Mouse (Mus musculus) left cerebral cortex, adult 8-10 months (tissue): Measurements from ENCODE around the gene Vav3. TPM values are rescaled to one million over a fixed set of nuclear protein-coding genes. Genes with fewer than 3 reads are reported as not detected.
A peak's percentile ranks its signal among the peaks of the same experiment; 100 is the strongest.

Experiments used
- DNase-seq, 2 experiments: peaks; one replicate each; pipeline ENCODE4 v3.0.0; 2022; ENCODE audit warnings: low spot score in 2 of 2
- total RNA-seq, 4 experiments: library from RNA; stranded (reverse); gene quantifications; 2 replicates each; pipeline ENCODE4 v1.2.4; 2022

The Vav3 gene
- total RNA-seq, result 10 to 100 TPM in 1 of 4 experiments, 1 to 10 TPM in 3; 6.5 to 10.8 (median 8.3) TPM

GRCm38 (mm10) chr3:109340274-109341070, at the start of gene Vav3:
Gene Vav3, plus strand, starts transcription at chr3:109340653.
- peak; percentile 9 to 14 for DNase-seq

DNA sequence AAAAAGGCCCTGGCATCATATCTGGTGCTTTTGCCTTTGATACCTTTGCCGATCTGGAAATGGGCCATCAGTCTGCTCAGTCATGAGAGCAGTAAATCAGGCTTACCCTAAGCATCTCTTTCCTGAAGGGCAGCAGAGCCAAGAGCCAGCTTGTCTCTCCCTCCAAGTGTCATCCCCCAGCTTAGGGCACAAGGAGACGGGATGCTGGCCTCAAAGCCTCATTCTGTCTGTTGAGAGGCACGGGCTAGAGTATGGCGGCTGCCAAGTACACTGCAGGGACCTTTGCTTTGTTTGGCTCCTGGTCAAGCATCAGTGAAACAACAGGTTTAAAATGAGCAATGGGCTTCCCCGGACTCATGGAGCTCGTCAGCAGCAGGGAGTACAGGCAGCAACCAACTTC, 41.6 kb upstream of the Vav3 start:
- DNase-seq, result no peak

DNA sequence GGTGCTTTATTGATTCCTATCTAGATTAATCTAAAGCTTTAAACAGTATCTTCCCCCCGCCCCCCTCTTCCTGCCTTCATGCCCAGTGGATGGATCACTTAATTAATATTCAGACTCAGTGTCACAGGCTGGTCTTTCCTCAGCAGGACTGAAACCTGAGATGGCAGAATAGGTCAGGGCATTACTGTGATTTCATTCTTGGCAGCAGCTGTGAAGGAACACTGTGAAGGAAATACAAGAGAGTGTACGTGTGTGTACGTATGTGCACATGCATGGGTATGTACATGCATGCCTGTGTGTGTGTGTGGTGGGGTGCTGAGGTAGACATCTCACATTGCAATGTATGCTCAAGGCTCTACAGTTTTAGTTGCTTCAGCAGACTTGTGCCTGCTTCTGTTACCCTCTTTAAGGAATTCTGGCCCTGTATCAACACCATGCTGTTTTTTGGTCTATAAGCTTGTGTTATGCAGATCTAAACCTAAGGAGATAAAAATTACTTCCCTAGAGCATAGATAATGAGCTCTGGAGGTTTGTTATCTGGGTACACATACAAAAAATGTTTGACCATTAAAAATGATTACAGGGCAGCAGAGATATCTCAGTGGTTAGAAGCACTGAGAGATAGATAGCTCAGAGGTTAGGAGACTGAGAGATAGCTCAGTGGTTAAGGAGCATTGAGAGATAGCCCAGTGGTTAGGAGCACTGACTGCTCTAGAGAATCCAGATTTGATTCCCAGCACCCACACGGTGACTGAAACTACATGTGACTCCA, 41.0 kb upstream of the Vav3 start:
- DNase-seq, result no peak

DNA sequence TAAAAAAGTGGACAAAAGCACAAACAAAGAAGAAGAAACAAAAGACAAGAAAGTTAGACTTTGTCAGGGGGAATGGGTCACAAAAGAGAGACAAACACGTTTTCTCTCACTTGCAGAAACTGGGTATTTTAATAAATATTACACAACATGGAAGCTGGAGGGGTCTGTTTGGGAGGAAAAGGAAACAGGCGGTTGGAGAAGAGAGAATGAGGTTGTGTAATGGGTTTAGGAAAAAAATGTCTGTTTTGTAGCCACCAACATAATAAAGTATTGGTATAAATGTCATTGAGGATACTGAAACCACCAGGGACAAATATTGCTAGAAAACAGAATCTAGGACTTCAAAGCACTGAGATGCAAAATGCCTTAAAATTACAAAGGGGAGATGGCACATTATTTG, 38.4 kb upstream of the Vav3 start:
- no peak for DNase-seq

GRCm38 (mm10) chr3:109307406-109307805, 33.0 kb upstream of the Vav3 start:
- DNase-seq, result peak in 1 of 2 experiments; percentile 39

DNA sequence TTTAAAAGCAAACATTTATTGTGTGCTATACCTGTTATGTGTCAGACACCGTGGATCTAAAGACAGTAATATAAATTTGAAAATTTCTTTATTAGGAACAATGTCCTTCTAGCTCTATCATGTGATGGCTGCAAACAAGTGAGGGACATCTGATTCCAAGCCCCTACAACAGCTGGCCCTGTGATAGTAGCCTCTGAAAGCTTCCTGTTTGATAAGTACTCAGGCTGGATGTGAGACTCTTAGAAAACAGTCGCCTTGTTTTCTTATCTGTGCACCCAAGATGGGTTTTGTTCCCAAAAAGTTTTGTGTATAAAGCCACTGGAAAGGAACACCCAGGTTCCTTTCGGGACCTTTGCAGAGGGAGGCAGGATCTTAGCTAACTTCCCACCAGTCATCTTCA, 32.0 kb upstream of the Vav3 start:
- DNase-seq, result no peak

GRCm38 (mm10) chr3:109309317-109310265, 30.9 kb upstream of the Vav3 start:
- no peak for DNase-seq

DNA sequence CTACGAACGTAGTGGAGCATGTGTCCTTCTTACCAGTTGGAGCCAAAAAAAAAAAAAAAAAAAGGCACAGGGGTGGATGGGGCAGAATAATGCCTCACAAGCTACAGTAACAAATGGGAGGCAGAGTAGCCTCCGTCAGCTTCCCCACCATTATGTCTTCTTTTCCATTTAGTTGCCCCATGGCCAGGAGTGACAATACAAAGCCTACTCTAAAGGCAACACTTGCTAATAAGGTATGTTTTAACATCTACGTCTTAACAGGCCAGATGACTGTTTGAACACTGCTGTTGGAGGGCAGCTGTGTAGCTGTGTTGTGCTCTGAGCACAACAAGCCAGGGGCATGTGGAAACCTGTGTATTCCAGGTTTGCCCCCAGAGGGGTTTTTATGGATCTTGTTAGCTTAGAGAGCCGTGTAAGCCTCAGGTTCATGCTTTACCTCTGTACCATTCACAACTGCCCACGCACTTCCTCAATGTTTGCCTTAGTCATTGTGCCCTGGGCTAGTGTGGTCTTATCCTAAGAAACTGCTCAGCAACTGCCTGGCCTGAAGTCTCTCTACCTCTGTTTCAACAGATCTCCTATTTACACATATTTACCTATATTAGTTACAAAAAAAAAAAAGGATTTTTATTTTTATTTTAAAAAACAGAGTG, 29.2 kb upstream of the Vav3 start:
- DNase-seq, result no peak

DNA sequence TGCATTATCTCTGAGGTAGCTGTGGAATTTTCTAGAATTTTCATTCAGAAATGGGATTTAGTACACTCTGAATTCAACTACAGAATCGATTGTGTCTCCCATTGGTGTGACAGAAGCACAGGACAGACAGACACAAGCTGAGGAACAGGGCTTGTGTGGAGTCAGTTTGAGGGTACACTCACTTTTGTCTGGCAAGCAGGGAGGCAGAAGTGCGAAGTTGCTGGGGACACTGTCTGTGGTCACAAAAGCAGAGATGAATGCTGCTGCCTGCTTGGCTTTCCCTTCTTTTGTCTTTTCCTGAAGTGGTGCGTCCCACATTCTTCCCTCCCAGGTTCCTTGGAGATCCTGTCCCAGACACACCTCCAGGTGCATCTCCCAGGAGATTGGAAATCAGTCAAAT, 28.6 kb upstream of the Vav3 start:
- no peak for DNase-seq

DNA sequence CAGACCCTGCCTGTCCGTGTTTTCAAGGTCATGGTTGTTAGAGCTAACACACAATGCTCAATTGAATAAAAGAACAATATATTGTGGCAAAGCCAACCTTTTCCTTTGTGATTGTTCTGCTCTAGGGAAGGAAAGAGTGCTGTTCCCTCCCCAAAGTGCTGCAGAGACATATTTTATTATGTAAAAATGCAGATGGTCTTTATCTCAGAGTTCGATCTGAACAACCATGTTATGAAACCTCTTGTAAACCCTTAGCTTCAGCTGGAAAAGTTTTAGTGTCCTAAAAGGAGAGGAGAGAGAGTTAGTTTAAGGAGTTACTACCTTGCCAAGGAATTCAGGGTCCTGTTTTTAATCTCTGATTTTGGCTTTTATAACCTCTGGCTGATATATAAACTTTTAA, 27.0 kb upstream of the Vav3 start:
- no peak for DNase-seq

GRCm38 (mm10) chr3:109322225-109322624, 18.2 kb upstream of the Vav3 start:
- DNase-seq, result no peak

GRCm38 (mm10) chr3:109323447-109324300, 16.8 kb upstream of the Vav3 start:
- DNase-seq, result no peak

- DNase-seq, result no peak
Measured at GRCm38 (mm10) chr3:109327128-109327527, 13.3 kb upstream of the Vav3 start.

DNA sequence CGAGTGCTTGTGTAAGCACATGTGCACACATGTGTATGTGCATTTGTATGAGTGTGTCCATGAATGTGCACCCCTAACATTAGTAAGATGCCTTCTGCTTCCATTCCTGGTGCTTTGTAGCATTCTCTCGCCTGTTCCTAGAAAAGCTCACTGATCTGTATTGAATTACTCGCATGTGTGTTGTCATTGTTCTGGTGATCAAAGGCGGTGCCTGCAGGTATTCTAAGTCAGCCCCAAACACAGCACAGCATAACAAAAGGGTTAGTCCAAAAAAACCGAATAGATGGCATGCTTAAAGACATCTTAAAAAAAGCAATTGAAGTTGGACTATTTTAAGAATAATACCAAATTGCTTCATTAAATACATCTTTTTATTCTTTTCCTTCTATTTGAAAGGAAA, 7.7 kb upstream of the Vav3 start:
- no peak for DNase-seq

DNA sequence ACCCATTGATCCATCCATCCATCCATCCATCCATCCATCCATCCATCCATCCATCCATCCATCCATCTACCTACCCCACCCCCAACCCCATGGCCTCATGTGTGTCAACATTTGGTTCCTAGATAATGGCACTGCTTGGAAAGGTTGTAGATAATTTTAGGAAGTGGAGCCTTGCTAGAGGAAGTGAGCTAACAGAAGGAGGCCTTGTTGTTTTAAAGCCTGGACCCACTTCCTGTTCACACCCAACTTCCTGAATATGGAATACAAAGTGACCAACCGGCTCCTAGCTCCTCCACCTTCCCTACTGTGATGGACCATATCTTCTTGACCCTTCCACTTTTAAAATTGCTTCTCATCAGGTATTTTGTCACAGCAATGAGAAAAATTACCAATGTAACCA, 5.0 kb upstream of the Vav3 start:
- no peak for DNase-seq

DNA sequence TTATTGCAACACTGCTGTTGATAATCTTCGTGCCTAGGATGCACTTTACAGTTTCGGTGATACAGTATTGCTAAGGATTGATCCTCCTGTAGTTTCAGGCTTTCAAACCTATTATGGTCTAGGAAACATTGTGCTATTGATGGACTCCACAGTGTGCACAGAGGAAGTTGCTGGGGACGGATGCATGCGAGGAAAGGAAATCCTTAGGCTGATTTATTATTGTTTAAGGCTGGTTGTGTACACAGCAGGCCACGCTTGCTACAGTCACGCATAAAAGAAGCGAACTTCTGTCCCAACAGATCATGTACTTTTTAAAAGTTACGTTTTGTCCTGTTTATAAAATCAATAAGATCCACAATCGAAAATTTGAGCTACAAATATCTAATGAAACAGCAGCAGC, 1.2 kb upstream of the Vav3 start:
- no peak for DNase-seq

- peak; percentile 13 to 29 for DNase-seq
Measured at GRCm38 (mm10) chr3:109339941-109340273, 546 bp upstream of the Vav3 start.

DNA sequence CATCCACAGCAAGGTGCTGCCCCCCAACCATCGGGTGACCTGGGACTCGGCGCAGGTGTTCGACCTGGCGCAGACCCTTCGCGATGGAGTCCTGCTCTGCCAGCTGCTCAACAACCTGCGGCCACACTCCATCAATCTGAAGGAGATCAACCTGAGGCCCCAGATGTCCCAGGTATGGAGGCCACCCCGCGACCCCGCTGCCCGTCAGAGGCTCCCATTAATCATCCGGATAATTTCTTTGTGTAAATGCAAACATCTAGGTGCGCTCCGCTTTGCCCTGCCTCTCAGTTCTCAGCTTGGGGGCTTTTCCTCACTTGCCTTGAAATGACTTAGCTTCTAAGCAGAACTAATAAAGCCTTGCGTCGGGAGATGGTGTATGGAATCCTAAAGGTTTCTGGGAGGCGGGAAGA, 623 bp downstream of the Vav3 start:
- DNase-seq, result peak in 1 of 2 experiments; percentile 5

DNA sequence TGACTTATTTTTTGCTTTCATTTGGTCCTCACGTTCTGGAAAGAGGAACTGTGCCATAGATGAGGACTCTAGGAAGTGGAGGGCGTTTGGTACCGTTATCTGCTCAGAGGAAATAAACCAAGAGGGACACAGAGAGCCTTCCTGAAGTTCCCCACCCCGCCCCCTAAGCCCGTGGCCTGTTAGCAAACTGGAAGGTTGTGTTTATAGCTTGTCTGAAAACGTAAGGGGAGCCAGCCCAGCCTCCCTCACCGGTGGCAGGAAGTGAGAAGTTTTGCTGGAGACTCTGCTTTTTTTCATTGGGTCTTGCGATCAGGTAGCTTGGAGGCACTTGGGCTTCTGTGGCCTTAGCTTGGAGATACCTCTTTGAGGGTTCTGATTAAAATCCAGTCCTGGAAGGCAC, 1.2 kb downstream of the Vav3 start:
- DNase-seq, result no peak

DNA sequence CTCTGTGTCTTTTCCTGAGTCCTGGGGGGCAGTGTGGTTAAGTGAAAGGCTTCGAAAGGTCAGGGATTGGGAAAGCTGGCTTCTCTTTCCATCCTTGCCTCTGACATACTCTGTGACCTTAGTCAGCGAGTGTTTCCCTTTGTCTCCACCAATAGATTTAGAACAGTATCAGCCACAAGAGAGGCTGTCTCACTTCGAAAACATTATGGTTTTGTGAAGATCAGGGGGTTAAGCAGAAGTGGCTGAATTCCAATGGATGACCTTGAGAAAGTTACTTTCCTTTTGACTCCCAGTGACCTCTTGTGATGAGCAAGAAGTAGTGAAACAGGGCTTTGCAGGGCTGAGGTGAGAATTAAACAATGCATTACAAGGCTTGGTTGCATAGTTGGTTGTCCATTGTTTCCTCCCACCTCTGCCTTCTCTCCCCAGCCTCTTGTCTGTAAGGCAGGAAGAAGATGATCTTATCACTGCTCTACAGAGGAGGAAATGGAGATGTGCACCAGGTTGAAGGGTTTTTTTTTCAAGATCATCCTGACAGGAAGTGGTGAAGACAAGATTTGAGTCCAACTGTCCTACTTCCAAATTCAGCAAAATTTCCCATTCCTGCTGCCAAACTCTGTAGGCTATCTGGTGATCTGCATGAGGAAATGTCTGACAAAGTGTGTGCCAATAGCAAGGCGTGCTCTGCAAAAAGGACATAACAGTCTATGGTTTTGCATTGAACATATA, 11.7 kb downstream of the Vav3 start:
- DNase-seq, result no peak
